Mouse (Mus musculus): ENCODE data around the gene Casz1. TPM values are rescaled to one million over a fixed set of nuclear protein-coding genes. Genes with fewer than 3 reads are reported as not detected.

Gene Casz1
- polyA plus RNA-seq, 2 experiments = 5.5 to 7.4 TPM

GRCm38 (mm10) chr4:148966132-148966531 is 161.9 kb downstream of the Casz1 start:
- no peak for TF ChIP-seq POLR2A (IDR thresholded peaks at IDR 0.05; ENCODE audit: borderline replicate concordance, extremely low read depth, insufficient read depth, insufficient read length)
- DNase-seq (ENCODE audit: low spot score) (no peak), ATAC-seq (ENCODE audit: low FRiP score, low read depth) (no peak)
- Histone ChIP-seq H3K9ac (ENCODE audit: low read depth, low read length, severe bottlenecking) (no peak overlapping the region), H3K4me2 (replicated peaks; ENCODE audit: low read depth, low read length, severe bottlenecking) (no peak overlapping the region), H3K27ac (replicated peaks; ENCODE audit: low read depth, low read length) (no peak overlapping the region), H3K36me3 (ENCODE audit: control insufficient read depth, insufficient read depth, low read length) (peaks cover 26% of the 10 kb centered on the region), H3K9me3 (ENCODE audit: control insufficient read depth, low read length) (no peaks in the 10 kb centered on the region), H3K27me3 (ENCODE audit: control insufficient read depth, insufficient read depth, low read length) (peaks cover 65% of the 10 kb centered on the region), H3K4me1 (ENCODE audit: control insufficient read depth, insufficient read depth, low read length) (peaks cover 28% of the 10 kb centered on the region), H3K4me3 (replicated peaks; ENCODE audit: low read length) (no peak overlapping the region)
- 79% methylated on average over 5 of the region's 5 CpGs for WGBS

GRCm38 (mm10) chr4:148968859-148969258 is 164.6 kb downstream of the Casz1 start:
- ATAC-seq (ENCODE audit: low FRiP score, low read depth) = no peak
- H3K4me1 ChIP-seq (ENCODE audit: control insufficient read depth, insufficient read depth, low read length) = peaks cover 38% of the 10 kb centered on the region
- no peak for TF ChIP-seq POLR2A (IDR thresholded peaks at IDR 0.05; ENCODE audit: borderline replicate concordance, extremely low read depth, insufficient read depth, insufficient read length)

DNA sequence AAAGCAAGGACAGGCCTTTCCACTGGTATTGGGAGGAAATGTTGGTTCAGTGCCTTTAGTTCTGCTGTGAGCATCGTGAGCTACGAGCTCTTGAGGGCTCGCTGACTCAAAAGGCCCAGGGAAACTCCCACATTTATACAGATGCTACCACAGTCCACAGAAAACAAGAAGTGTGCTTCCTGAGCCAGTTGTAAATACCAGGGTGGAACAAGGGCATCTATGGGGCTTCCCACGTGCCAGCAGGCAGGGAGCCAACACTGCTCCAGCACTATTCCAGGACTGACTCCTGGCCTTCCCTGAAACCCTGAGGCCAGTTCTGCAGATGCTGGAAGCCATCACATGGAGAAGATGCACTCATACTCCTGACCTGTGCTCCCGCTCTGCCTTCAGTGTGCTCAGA is 165.4 kb downstream of the Casz1 start:
- Histone ChIP-seq H3K9me3 (ENCODE audit: control insufficient read depth, low read length) (no peaks in the 10 kb centered on the region), H3K27ac (replicated peaks; ENCODE audit: low read depth, low read length) (no peak overlapping the region), H3K36me3 (ENCODE audit: control insufficient read depth, insufficient read depth, low read length) (peaks cover 5% of the 10 kb centered on the region; the same call in 1 of the 2 replicates), H3K4me1 (ENCODE audit: control insufficient read depth, insufficient read depth, low read length) (peaks cover 32% of the 10 kb centered on the region), H3K27me3 (ENCODE audit: control insufficient read depth, insufficient read depth, low read length) (peaks cover 37% of the 10 kb centered on the region), H3K9ac (ENCODE audit: low read depth, low read length, severe bottlenecking) (no peak overlapping the region), H3K4me2 (replicated peaks; ENCODE audit: low read depth, low read length, severe bottlenecking) (no peak overlapping the region), H3K4me3 (replicated peaks; ENCODE audit: low read length) (no peak overlapping the region)
- TF ChIP-seq POLR2A (IDR thresholded peaks at IDR 0.05; ENCODE audit: borderline replicate concordance, extremely low read depth, insufficient read depth, insufficient read length) = no peak
- DNase-seq (ENCODE audit: low spot score) = no peak
- ATAC-seq (ENCODE audit: low FRiP score, low read depth) = no peak
- WGBS = 70% methylated on average over 5 of the region's 5 CpGs

More at GRCm38 (mm10) chr4:148968859-148969258, 164.6 kb downstream of the Casz1 start:
- WGBS = 68% methylated on average over 5 of the region's 5 CpGs
- peaks cover 5% of the 10 kb centered on the region; the same call in 1 of the 2 replicates for H3K36me3 ChIP-seq (ENCODE audit: control insufficient read depth, insufficient read depth, low read length)
- H3K27me3 ChIP-seq (ENCODE audit: control insufficient read depth, insufficient read depth, low read length) = peaks cover 40% of the 10 kb centered on the region
- H3K9me3 ChIP-seq (ENCODE audit: control insufficient read depth, low read length) = no peaks in the 10 kb centered on the region
- no peak overlapping the region for H3K9ac ChIP-seq (ENCODE audit: low read depth, low read length, severe bottlenecking)
- H3K4me3 ChIP-seq (replicated peaks; ENCODE audit: low read length) = no peak overlapping the region
- DNase-seq (ENCODE audit: low spot score) = no peak
- H3K27ac ChIP-seq (replicated peaks; ENCODE audit: low read depth, low read length) = no peak overlapping the region
- no peak overlapping the region for H3K4me2 ChIP-seq (replicated peaks; ENCODE audit: low read depth, low read length, severe bottlenecking)

DNA sequence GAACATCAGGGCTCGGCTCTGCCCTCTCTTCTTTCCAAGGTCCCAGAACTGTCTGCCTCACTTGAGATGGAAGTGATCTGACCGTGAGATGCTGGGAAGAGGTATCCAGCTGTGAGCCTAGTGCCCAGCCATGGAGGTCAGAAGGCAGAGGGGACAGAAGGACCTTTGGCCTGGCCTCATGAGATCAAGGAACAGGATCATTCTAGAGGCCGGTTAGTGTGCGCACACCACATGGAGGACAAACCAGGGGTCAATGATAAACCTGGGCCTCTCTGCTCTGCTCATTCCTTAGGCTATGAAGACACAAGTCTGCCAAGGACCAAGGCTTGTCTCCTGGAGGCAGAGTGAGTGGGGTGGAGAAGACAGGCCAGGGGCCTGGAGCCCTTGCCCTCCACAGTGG is 166.5 kb downstream of the Casz1 start:
- peaks cover 35% of the 10 kb centered on the region for H3K27me3 ChIP-seq (ENCODE audit: control insufficient read depth, insufficient read depth, low read length)
- no peaks in the 10 kb centered on the region for H3K9me3 ChIP-seq (ENCODE audit: control insufficient read depth, low read length)
- peaks cover 25% of the 10 kb centered on the region for H3K4me1 ChIP-seq (ENCODE audit: control insufficient read depth, insufficient read depth, low read length)
- no peak for TF ChIP-seq POLR2A (IDR thresholded peaks at IDR 0.05; ENCODE audit: borderline replicate concordance, extremely low read depth, insufficient read depth, insufficient read length)
- WGBS = 90% methylated on average over 4 of the region's 4 CpGs
- peaks cover 5% of the 10 kb centered on the region; the same call in 1 of the 2 replicates for H3K36me3 ChIP-seq (ENCODE audit: control insufficient read depth, insufficient read depth, low read length)
- ATAC-seq (ENCODE audit: low FRiP score, low read depth) (no peak), DNase-seq (ENCODE audit: low spot score) (no peak)
- H3K4me3 ChIP-seq (replicated peaks; ENCODE audit: low read length) = no peak overlapping the region
- no peak overlapping the region for H3K4me2 ChIP-seq (replicated peaks; ENCODE audit: low read depth, low read length, severe bottlenecking)
- H3K27ac ChIP-seq (replicated peaks; ENCODE audit: low read depth, low read length) = no peak overlapping the region
- H3K9ac ChIP-seq (ENCODE audit: low read depth, low read length, severe bottlenecking) = no peak overlapping the region

DNA sequence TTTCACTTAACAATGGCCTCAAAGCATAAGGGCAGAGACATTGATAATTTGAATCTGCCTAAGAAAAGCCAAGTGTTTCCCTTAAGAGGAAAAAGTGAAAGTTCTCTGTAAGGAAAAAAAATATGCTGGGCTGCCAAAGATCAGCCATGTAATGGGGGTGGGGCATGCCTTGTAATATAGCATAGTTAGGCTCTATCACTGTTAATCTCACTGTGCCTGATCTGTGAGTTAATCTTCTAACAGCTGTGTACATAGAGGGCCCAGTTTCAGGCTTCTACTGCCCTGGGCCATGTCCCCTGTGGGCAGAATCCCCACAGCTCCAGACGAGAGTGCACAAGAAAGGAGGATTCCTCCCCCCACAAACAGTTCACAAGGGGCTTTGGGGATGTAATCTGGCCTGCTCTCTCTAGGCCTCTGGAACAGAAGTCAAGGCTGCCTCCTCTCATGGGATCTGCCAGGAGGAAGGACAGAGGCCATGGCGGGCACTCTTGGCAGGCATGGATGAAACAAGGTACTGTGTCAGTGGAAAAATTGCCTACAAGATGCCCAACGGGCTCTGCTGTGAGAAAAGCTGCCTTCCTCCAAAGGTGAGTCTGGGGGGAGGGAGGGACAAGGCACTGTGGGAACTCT is 167.5 kb downstream of the Casz1 start:
- no peaks in the 10 kb centered on the region for H3K36me3 ChIP-seq (ENCODE audit: control insufficient read depth, insufficient read depth, low read length)
- H3K27me3 ChIP-seq (ENCODE audit: control insufficient read depth, insufficient read depth, low read length) = peaks cover 25% of the 10 kb centered on the region
- no peak for ATAC-seq (ENCODE audit: low FRiP score, low read depth)
- TF ChIP-seq POLR2A (IDR thresholded peaks at IDR 0.05; ENCODE audit: borderline replicate concordance, extremely low read depth, insufficient read depth, insufficient read length) = no peak
- no peaks in the 10 kb centered on the region for H3K9me3 ChIP-seq (ENCODE audit: control insufficient read depth, low read length)
- no peak overlapping the region for H3K4me3 ChIP-seq (replicated peaks; ENCODE audit: low read length)
- WGBS = 72% methylated on average over 3 of the region's 3 CpGs
- H3K4me2 ChIP-seq (replicated peaks; ENCODE audit: low read depth, low read length, severe bottlenecking) = no peak overlapping the region
- no peak for DNase-seq (ENCODE audit: low spot score)
- H3K9ac ChIP-seq (ENCODE audit: low read depth, low read length, severe bottlenecking) = no peak overlapping the region
- H3K27ac ChIP-seq (replicated peaks; ENCODE audit: low read depth, low read length) = no peak overlapping the region
- H3K4me1 ChIP-seq (ENCODE audit: control insufficient read depth, insufficient read depth, low read length) = peaks cover 17% of the 10 kb centered on the region

Measured in limb, embryonic 14.5 days (tissue).